Mouse (Mus musculus) embryonic facial prominence, embryonic 14.5 days (tissue): ENCODE measurements at regions not wholly inside any gene's neighbourhood (a gene's known extent, or its start where the extent isn't known, plus 50 kb on each side); places are given as distances from the start of the nearest gene placed in this dataset.

ENCODE experiments used
- ATAC-seq: fragments of 200-750 bp; cut with Nextera tagmentation; 2 replicates; pipeline ENCODE4 v1.8.0; 2017; ENCODE audit warnings: low read depth, moderate number of reproducible peaks, moderate TSS enrichment
- DNase-seq: peaks from one replicate; pipeline ENCODE4 v3.0.0-alpha.2; 2015; ENCODE audit warnings: low spot score
- H3K27ac ChIP-seq: fragments of 300-500 bp; sonication (generic); replicated peaks from 2 replicates; pipeline ENCODE4 v1.5.1; 2014; ENCODE audit warnings: low read depth, mild to moderate bottlenecking, low read length, moderate library complexity
- H3K27me3 ChIP-seq: fragments of 300-500 bp; sonication (generic); replicated peaks from 2 replicates; pipeline ENCODE4 v1.6.1; 2014; ENCODE audit warnings: low read length; ENCODE audit not compliant: control insufficient read depth, insufficient read depth
- H3K36me3 ChIP-seq: fragments of 300-500 bp; sonication (generic); 2 replicates; pipeline ENCODE4 v1.6.1; 2014; ENCODE audit warnings: low read length, mixed read lengths; ENCODE audit not compliant: control insufficient read depth, insufficient read depth
- H3K4me1 ChIP-seq: fragments of 300-500 bp; sonication (generic); 2 replicates; pipeline ENCODE4 v1.6.1; 2014; ENCODE audit warnings: antibody characterized with exemption, low read length; ENCODE audit not compliant: control insufficient read depth, insufficient read depth
- H3K4me2 ChIP-seq: fragments of 300-500 bp; sonication (generic); 2 replicates; pipeline ENCODE4 v1.6.1; 2014; ENCODE audit warnings: low read depth, mild to moderate bottlenecking, low read length, moderate library complexity, mixed read lengths
- H3K4me3 ChIP-seq: fragments of 300-500 bp; sonication (generic); 2 replicates; pipeline ENCODE4 v1.5.1; 2014; ENCODE audit warnings: low read depth, mild to moderate bottlenecking, low read length
- H3K9ac ChIP-seq: fragments of 300-500 bp; sonication (generic); 2 replicates; pipeline ENCODE4 v1.6.1; 2014; ENCODE audit warnings: low read depth, mild to moderate bottlenecking, low read length, moderate library complexity, mixed read lengths
- H3K9me3 ChIP-seq: fragments of 300-500 bp; sonication (generic); 2 replicates; pipeline ENCODE4 v1.6.1; 2016; ENCODE audit warnings: low read length; ENCODE audit not compliant: control insufficient read depth
- WGBS: fragments of 180-500 bp; shearing (Covaris S2); extraction: QIAGEN DNeasy Blood & Tissue Kit; methylation state at CpG from one replicate; pipeline ENCODE4 v1.1.7; 2014; 5-methylcytosine and 5-hydroxymethylcytosine counted together

DNA sequence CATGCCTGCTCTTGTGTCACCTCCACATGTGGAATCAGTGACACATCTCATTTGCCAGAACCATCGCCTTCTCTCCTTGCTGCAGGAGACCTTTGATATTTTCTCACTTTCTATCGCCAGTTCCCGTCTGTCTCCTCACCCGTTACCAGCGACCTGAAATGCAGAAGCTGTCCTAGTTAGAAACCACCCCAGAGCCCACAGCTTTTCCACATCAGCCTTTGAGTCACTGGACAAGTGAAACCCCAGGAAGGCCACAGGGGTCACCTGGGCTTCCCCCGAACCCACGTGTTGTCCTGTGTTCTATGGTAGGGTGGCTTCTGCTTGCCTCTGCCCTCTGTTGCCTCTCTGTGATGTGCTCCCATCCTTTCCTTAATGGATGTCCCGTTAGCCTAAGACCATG is 149.7 kb downstream of the 4933412E24Rik start:
- Histone ChIP-seq H3K27me3 (no peaks in the 10 kb centered on the region), H3K4me1 (no peaks in the 10 kb centered on the region), H3K36me3 (no peaks in the 10 kb centered on the region), H3K9ac (no peak overlapping the region), H3K4me2 (no peak overlapping the region), H3K4me3 (no peak overlapping the region), H3K9me3 (0 out of 2 replicates have a peak, but pooled peaks cover 3% of the 10 kb centered on the region), H3K27ac (no peak overlapping the region)
- ATAC-seq (no peak), DNase-seq (no peak)
- 87% methylated on average over 8 of the region's 8 CpGs for WGBS

DNA sequence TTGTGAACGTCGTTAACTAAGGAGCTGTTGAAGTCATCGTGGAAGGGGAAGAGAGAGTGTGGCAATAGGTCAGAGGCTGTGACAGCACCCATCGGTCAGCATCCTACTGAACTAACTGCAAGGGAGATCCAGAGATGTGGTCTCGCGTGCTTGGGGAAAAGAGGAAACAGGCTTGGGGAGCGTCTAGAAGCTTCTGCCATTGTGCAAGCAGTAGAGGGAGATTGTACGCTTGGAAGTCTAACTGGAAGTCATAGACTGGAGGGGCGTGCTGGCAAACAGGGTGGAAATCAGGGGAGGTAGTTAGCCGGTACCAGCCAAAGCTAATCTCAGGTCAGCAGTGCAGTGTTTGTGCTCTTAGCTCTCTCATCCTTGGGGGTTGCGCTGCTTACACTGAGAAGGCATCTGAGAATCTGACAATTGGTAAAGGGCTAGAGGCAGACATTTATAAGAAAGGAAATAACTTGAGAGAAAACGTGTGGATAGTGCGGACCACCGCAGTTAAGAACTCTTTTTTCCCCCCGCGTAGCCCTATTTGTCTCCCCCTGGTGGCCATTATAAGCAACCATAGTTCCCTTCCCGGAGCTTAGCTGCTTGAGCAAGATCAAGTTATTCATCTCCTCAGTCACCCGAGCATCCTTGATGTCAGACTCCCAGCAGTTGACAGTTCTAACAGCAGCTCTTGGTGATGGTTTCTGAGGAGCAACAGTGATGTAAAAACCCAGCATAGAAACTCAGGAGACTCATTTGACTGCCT is 151.5 kb downstream of the 4933412E24Rik start:
- Histone ChIP-seq H3K9ac (peak overlapping the region; percentile 42; the same call in 1 of the 2 replicates), H3K4me2 (peak overlapping the region; percentile 31; the same call in 1 of the 2 replicates)
- WGBS, result 48% methylated on average over 18 of the region's 18 CpGs

DNA sequence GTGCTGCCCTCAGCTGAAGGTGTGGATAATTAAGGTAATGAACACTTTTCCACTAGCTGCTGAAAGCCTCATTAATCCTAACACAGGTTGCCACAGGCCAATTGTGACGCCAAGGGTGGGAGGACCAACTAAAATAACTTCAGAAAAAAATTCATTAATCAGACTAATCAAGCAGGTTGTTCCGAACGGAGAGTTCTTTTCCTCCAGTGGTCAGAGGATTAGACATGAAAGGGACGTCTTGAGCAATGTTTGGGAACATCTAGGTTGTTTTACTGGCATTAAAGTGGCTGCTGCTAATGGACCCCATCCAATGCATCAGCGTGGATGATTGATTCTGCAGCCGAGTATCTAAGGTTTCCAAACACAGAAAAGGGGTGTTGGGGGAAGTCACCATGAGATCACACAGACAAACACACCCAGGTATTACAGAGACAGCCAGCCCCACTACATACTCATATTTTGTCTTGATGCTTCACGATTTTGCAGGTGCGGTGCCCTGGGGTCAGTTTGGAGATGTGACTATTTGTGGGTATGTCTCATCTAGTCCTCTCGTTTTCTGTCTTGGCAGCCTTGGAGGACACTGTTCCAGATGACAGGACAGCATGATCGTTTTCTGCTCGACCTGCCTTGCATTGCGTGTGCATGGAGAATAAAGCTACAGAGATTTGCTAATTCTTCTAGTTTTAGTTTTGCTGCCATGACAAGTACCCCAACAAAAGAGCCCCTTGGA is 164.0 kb downstream of the 4933412E24Rik start:
- Histone ChIP-seq H3K9me3 (no peaks in the 10 kb centered on the region; the same call in 1 of the 2 replicates), H3K27me3 (no peaks in the 10 kb centered on the region), H3K9ac (no peak overlapping the region), H3K36me3 (no peaks in the 10 kb centered on the region), H3K4me1 (no peaks in the 10 kb centered on the region), H3K4me2 (no peak overlapping the region), H3K27ac (no peak overlapping the region), H3K4me3 (no peak overlapping the region)
- 70% methylated on average over 12 of the region's 12 CpGs for WGBS
- no peak for DNase-seq
- no peak for ATAC-seq

More for the DNA sequence above, 151.5 kb downstream of the 4933412E24Rik start:
- H3K27me3 ChIP-seq, result no peaks in the 10 kb centered on the region
- no peaks in the 10 kb centered on the region for H3K4me1 ChIP-seq
- H3K4me3 ChIP-seq, result no peak overlapping the region
- no peaks in the 10 kb centered on the region for H3K9me3 ChIP-seq
- peak; percentile 69 for DNase-seq
- no peaks in the 10 kb centered on the region for H3K36me3 ChIP-seq
- H3K27ac ChIP-seq, result no peak overlapping the region
- no peak for ATAC-seq

DNA sequence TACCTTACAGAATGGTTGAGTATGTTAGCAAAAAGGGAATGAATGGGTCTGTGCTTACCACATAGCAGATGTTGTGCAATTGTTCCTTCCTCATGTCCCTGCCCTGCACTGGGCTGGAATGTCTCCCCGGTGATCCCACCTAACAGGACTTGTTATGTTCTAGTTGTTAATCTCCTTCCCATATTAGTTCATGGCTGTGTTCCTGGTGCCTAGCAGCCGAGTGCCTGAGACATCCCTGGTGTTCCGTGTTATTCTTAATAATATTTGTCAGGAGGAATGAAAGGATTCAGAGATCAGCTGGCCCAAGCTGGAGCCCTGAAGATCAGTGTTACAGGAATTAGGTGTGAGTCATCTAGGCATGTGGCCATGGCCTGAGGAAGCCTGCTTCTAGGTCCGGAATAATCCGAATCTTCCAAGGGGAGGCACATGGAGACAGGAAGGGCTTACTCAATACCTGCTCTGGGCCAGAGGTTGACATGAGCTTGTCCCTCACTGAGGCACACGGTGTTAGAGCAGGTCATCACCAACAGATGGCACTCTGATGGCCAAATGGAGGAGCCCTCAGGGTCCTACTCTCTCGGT is 171.2 kb downstream of the 4933412E24Rik start:
- no peaks in the 10 kb centered on the region; the same call in 1 of the 2 replicates for H3K9me3 ChIP-seq
- H3K4me2 ChIP-seq, result no peak overlapping the region
- ATAC-seq, result no peak
- H3K4me3 ChIP-seq, result no peak overlapping the region
- no peak for DNase-seq
- H3K27me3 ChIP-seq, result no peaks in the 10 kb centered on the region
- WGBS, result 66% methylated on average over 7 of the region's 7 CpGs
- no peak overlapping the region for H3K27ac ChIP-seq
- H3K9ac ChIP-seq, result no peak overlapping the region
- H3K4me1 ChIP-seq, result no peaks in the 10 kb centered on the region
- H3K36me3 ChIP-seq, result no peaks in the 10 kb centered on the region

DNA sequence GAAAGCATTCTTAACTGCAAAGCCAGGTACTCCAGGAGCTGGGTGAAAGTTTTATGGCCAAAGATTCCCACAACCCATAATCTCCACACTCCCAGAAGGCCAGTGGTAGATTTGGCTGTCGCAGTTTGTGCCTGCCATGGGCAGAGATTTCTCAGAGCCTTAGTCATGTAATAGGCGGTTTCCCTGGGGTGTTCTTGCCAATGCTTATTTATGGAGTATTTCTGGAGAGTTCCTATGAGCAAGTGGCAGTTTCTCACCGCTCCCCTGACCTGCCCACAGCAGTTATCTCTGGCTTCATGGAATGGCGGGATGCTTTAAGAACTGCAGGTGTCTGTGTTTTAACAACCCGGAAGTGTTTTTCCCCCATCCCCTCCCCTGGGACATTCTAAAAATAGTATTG is 179.8 kb downstream of the 4933412E24Rik start:
- Histone ChIP-seq H3K4me2 (no peak overlapping the region), H3K9me3 (no peaks in the 10 kb centered on the region), H3K9ac (no peak overlapping the region), H3K4me1 (no peaks in the 10 kb centered on the region), H3K36me3 (no peaks in the 10 kb centered on the region), H3K4me3 (no peak overlapping the region), H3K27ac (no peak overlapping the region), H3K27me3 (no peaks in the 10 kb centered on the region)
- ATAC-seq (no peak), DNase-seq (no peak)
- WGBS, result 64% methylated on average over 5 of the region's 5 CpGs

DNA sequence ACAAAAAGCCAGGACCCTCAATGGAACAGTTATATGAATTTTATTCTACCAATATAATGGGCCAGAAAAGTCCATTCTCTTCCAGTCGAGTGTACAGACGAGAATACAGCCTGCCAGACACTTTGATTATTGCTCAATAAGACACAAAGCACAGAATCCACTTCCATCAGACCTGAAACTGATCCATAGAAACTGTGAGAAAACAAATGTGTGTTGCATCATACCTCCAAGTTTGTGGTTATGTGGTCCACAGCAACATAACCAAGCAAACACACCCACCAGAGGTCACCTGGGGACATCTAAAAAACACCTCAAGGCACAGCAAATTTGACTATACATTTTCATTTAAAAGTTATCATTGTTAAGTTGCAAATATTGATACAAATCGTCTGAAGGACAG is 183.2 kb downstream of the 4933412E24Rik start:
- DNase-seq (no peak), ATAC-seq (no peak)
- H3K27me3 ChIP-seq, result no peaks in the 10 kb centered on the region
- H3K9me3 ChIP-seq, result no peaks in the 10 kb centered on the region
- no peak overlapping the region for H3K4me3 ChIP-seq
- H3K9ac ChIP-seq, result no peak overlapping the region
- no peak overlapping the region for H3K4me2 ChIP-seq
- no peaks in the 10 kb centered on the region for H3K4me1 ChIP-seq
- no peaks in the 10 kb centered on the region for H3K36me3 ChIP-seq
- 83% methylated on average over 3 of the region's 3 CpGs for WGBS
- H3K27ac ChIP-seq, result no peak overlapping the region

DNA sequence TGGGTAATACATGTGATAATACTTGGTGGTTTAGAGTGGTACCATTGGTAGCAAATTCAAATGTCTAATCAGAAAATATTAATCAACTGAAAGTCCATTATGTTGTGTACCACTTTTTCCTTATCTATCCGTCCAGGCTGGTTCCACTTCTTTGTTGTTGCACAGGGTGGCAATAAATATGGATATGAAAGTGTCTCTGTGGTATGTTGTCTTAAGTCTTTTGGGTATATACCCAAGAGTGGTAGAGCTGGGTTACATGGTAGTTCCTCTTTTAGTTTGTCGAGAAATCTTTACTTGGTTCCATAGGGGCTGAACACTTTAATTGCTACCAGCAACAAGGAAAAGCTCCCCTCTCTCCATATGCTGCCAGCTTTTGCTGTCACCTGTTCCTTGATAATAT is 184.9 kb downstream of the 4933412E24Rik start:
- DNase-seq (no peak), ATAC-seq (no peak)
- no peak overlapping the region for H3K4me2 ChIP-seq
- H3K4me3 ChIP-seq, result no peak overlapping the region
- 78% methylated on average over 2 of the region's 2 CpGs for WGBS
- H3K27ac ChIP-seq, result no peak overlapping the region
- H3K9ac ChIP-seq, result no peak overlapping the region
- H3K27me3 ChIP-seq, result no peaks in the 10 kb centered on the region
- H3K36me3 ChIP-seq, result no peaks in the 10 kb centered on the region
- H3K4me1 ChIP-seq, result peaks cover under 1% of the 10 kb centered on the region; the same call in 1 of the 2 replicates
- H3K9me3 ChIP-seq, result no peaks in the 10 kb centered on the region

DNA sequence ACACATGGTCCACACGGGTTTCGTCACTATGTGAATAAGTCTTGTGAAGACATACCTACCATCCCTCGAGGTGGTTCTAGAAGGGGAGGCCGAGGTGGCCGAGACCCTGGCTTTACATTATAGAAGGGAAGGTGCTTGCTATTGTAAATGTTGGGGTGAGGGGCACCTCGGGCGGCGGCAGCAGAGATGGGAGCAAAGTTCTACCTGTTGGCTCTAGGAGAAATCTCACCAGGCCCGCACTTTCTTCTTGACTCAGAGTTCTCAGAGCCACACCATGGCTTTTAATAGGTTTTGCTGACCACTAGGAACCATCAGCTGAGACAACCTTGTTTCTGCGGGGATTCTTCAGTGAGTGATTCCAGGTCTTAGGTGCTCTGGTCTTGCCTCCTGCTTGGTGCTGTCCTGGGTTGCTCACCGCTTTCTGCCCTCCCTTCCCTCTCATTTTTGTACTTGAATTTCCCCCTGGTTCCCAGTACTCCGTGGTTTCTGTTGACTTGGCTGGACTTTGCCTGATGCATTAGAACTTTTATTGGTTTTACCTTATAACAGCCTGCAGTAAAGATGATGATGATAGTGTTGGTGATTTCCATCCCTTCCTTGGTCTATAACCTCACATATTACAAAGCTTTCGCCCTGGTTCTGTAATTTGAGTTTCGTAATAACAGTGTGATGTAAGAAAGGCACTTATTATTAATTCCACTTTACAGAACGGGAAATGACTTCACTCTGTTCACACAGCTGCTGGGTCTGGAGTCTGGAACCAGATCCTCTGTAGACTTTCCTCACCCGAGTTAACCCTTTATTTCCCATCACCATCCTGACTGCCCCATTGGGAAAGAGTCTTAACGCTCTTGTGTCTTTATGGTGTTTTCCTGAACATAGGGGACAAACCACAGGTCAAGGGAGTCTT is 185.6 kb downstream of the 4933412E24Rik start:
- 75% methylated on average over 17 of the region's 17 CpGs for WGBS
- no peak overlapping the region for H3K4me2 ChIP-seq
- H3K27ac ChIP-seq, result no peak overlapping the region
- no peaks in the 10 kb centered on the region for H3K9me3 ChIP-seq
- H3K9ac ChIP-seq, result no peak overlapping the region
- H3K4me1 ChIP-seq, result peaks cover 5% of the 10 kb centered on the region; the same call in 1 of the 2 replicates
- no peaks in the 10 kb centered on the region for H3K27me3 ChIP-seq
- DNase-seq (peak; percentile 33), ATAC-seq (no peak)
- H3K4me3 ChIP-seq, result no peak overlapping the region
- no peaks in the 10 kb centered on the region for H3K36me3 ChIP-seq
